Mouse (Mus musculus): Measurements from ENCODE around the gene Psmd3.

DNA sequence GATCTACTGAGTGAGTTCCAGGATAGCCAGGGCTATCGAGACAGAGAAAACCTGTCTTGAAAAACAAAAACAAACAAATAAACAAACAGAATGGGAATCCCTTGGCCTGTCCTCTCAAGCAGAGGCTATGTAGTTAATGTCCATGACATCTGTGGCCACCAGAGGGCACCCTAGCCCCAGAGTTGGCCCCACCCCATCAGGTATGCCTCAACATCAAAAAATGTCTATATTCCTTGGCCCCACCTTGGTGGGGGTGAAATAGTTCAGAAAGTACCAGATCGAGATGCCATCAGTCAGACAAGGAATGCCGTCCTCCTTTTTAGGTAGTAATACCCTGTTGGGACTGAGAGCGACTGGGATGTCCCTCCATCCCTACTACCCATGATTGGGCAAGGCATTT lies 17.6 kb downstream of the Psmd3 start:
- peak; percentile 91 for TF ChIP-seq CTCF (IDR thresholded peaks at IDR 0.05; ENCODE audit: low read depth, low read length)
- TF ChIP-seq POLR2A (IDR thresholded peaks at IDR 0.05; ENCODE audit: extremely low read depth, insufficient read depth, low read length) = no peak

Measured in liver, adult 2 months (tissue).